Mouse (Mus musculus): Measurements from ENCODE around the gene Rdm1. TPM values are rescaled to one million over a fixed set of nuclear protein-coding genes. Genes with fewer than 3 reads are reported as not detected.
"Not testable (repeated sequence)": the region's sequence is repeated elsewhere in the genome, so short reads cannot be mapped to it uniquely, and the experiment has no call there.

Gene Rdm1
- 10 to 100 TPM; 15.4 to 18.4 TPM for total RNA-seq (2021)
- long read RNA-seq, experiment 1, transcript Rdm1-201 (7 exons, 1,124 nt): major isoform, 26 of 29 reads
- long read RNA-seq, experiment 1, partial matches to known transcripts: 0 of 29 reads
- long read RNA-seq, experiment 1, other reads (novel, unspliced or antisense): 3 of 29 reads
- long read RNA-seq, experiment 2, transcript Rdm1-201 (7 exons, 1,124 nt): major isoform, 23 of 26 reads
- long read RNA-seq, experiment 2, partial matches to known transcripts: 0 of 26 reads
- long read RNA-seq, experiment 2, other reads (novel, unspliced or antisense): 3 of 26 reads

DNA sequence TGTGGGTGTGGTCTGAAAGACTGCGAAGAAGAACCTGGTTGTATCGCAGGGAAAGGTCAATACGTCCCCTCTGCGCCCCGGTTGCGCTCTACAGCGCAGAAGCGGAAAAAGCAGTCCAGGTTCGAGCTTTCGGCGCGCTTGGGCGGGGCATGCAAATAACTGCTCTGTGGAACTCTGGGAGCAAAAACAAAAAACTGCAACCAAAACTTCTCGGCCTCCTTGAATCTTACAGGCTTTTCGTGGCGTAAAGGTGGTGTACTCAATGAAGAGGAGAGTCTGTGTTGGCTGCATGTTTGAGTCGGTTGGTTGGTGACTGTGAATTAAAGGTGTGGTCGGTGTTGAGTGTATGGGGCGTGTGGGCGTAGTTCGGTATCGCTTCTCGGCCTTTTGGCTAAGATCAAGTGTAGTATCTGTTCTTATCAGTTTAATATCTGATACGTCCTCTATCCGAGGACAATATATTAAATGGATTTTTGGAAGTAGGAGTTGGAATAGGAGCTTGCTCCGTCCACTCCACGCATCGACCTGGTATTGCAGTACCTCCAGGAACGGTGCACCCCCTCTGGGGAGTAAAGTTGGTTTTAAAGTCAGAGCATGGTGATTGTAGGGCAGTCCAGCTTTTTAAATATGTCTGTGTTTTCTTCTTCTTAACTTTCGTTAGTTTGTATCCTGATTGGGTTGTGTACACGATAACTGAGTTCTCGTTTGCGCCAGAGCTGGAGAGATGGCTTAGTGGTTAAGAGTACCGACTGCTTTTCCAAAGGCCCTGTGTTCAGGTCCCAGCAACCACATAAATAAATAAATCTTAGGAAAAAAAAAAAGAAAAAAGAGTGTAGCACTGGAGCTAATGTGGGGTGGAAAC, at the start of gene Rdm1:
Gene Rdm1, plus strand, starts transcription at position 201 of the 862 bp plus-strand sequence.
- DNase-seq (ENCODE audit: low spot score in 2 of 2): peak; percentile 42 to 79

DNA sequence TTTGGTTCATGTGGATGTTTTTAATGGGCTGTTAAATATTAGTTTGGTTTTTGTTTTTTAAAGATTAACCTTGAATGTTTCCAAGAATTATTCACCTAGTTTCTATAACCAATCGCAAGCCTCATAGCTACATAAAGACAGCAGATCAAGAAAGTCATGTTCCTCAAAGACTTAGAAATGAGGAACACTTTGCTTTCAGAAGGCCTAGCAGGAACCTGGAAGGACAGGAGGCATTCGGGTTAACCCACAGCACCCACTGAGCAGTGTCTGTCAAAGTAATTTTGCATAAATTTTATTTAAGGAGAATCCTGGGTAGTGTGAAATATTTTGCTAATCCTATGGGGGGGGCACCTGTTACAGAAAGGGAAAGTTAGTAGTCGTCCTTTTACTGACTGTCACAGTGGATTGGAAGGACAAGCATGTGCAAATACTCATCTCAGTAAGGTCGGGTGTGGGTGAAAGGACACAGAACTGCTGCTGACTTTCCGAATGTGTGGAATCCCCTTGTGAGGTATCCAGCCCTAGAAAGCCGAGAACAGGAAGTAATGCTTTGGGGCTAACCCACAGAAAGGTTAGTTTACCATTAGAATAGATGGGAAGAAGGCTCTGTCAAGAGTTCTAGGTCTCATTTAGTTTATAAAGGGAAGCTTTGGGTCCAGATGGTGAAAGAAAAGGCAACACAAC, 45.8 kb upstream of the Rdm1 start:
- no peak for DNase-seq (ENCODE audit: low spot score in 2 of 2)

DNA sequence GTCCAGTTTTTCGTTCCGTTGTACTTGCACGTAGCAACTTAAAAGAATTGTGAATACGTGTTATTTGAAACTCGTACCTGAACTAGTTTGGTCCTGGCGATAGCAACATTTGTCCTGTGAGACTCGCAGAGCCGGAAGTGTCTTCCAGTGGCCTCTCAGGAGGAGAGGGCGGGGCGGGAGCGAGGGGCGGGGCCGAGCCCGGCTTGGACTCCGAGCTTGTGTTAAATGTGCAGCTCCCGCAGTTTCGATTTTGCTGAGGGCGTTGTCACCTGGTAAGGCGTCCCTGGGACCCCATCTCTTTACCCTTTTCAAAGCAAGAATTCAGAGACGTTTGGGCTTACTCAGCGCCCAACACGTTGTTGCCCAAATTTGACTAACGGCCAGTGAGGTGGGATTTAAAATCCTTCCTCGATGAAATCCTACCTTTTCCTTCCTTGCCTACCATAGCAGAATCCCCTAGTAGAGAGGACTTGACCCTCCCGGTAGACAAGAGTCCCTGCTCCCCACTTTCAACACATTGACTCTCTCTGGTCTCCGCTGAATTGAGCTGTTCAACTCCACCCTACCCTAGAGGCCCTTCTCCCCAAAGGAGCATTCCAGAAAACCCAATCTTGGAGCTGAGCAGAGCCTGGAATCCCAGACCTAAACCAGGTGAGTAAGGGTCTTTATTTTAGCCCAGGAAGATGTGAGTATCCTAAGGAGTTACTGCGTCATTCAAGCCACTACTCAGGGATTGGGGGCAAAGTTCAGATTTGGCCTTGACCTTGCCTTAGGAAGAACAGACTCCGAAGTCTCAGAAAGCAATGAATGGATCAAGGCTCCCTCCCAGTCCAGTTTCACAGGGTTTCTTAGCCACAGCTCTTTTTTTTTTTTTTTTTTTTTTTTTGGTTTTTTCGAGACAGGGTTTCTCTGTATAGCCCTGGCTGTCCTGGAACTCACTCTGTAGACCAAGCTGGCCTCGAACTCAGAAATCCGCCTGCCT, 44.6 kb upstream of the Rdm1 start, which contains the start of gene Tmem106a:
Gene Tmem106a, plus strand, starts transcription at position 189 of the 982 bp plus-strand sequence.
- DNase-seq (ENCODE audit: low spot score in 2 of 2): peak; percentile 47 to 74

DNA sequence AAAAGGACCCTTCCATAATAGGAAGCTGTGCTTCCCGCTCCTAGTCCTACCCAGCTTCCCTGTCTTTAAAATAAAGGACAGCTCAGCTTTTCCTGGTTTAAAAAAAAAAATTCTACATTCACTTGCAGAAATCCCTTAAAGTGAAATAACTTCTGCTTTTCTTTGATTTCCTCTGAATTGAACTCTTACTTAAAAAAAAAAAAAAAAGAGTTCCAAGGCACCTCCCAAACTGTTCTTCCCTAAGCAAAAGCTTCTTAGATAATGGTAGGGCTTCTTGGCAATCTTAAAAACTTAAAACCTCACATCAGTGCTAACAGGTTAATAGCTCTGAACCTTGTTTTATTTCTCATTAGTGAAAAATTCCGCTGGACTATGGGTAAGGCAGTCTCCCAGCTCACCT, 43.8 kb upstream of the Rdm1 start:
- DNase-seq (ENCODE audit: low spot score in 2 of 2): no peak

DNA sequence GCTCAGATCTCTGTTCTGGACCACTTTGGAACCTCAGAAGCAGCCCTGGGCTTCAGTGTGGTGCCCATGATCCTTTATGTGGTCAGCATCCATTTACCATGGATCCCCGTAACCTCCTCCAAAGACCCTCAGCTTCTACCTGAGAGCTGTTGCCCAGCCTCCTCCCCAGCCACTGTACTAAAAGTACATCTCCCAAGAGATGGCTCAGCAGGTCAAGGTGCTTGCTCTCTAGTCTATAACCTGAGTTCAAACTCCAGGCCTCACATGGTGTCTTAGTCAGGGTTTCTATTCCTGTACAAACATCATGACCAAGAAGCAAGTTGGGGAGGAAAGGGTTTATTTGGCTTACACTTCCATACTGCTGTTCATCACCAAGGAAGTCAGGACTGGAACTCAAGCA, 42.0 kb upstream of the Rdm1 start:
- not testable (repeated sequence) for DNase-seq (ENCODE audit: low spot score in 2 of 2)

DNA sequence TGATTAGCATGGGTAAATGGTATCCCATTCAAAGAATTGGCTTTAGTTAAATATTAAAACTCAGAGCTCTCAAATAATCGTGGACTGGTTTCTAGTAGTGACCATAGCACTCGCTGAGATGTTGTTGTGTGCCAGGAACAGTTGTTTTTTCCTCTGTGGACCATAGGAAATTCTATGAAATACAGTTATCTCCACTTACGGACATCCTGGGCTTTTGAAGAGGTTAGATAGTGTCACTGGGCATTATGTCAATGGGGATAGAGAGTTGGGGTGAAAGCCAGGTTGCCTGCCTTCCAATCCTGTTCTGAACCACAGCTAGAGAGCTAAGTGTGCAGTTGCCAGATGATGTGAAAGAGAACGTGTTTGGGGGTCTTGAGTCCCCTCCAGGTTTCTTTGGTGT, 41.2 kb upstream of the Rdm1 start:
- no peak for DNase-seq (ENCODE audit: low spot score in 2 of 2)

DNA sequence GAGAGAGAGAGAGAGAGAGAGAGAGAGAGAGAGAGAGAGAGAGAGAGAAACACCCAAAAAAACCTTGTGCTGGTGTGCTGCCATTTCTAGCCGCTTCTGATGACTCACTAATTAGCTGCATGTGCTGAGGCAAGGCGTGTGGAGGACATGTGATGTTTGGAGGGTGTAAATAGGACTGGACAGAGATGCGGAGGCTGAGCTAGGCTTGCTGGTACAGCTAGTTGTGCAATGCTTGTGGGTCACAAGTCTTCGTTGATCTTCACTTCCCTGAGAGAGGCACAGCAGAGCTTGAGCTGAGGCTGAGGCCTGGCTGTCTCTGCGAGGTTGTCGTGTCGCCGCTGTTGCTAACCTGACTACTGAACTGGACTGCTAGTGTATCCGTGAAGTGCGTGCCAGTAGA, 39.3 kb upstream of the Rdm1 start:
- no peak for DNase-seq (ENCODE audit: low spot score in 2 of 2)

DNA sequence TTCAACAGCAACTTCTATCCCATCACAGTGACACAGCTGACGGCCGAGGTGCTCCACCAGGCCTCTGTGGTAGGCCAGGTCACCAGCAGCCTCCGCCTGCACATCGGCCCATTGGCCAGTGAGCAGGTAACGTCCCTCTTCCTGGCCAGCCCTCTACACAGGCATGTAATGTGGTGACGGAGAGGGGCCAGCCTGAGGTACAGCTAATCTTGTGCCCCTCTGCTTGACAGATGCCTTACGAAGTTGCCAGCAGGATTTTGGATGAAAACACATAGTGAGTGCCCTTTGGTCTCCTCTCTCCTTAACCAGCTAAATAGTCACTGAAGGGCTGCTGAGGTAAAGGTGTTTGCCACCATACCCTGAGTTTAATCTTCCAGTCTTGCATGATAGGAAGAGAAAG, 38.1 kb upstream of the Rdm1 start:
- no peak for DNase-seq (ENCODE audit: low spot score in 2 of 2)

DNA sequence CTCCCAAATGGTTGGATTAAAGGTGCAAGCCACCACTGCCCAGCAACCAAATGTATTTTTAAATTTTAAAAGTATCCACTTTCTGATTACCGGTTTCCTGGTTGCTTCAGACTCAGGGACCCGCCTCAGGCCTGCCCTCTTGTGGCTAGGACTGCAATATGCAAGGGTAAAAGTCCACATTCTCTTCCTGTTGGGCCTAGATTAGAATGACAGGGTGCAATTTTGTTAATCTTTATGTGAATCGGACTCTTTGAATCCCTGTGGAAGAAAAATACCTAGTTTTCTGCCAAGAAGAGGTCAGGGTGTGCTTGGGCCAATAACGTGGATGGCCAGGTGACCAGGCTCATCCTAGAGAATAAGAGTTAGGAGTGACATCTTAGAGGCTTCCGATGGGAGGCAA, 37.6 kb upstream of the Rdm1 start:
- DNase-seq (ENCODE audit: low spot score in 2 of 2): peak in 1 of 2 experiments; percentile 53

DNA sequence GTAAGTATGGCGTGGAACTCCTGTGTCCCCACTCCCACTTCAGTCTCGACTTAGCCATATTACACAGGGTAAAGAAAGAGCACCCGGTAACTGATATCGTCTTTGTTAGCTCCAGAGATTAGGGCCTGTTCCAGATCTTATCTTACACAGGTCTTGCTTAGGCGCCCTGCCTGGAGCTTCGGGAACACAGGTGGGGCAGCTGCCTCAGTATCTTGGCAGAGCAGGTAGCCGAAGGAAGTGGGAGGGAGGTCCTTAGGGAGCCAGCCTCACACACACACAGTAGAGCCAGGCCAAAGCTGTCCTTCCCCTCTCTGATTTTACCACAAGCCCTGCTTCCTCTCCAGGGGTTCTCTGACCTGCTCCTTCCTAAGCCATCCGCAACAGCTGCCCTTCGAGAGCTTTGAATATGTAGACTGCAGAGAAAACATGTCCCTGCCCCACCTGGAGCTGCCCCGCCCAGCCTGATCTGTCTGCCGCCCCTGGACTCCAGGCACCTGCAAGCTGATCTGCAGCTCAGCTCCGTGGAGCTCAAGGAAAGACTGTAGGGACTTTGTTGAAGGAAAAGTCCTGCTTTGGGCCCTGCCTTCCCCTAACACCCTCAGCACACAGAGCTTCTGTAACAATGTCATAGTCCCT, 36.9 kb upstream of the Rdm1 start:
- no peak for DNase-seq (ENCODE audit: low spot score in 2 of 2)

DNA sequence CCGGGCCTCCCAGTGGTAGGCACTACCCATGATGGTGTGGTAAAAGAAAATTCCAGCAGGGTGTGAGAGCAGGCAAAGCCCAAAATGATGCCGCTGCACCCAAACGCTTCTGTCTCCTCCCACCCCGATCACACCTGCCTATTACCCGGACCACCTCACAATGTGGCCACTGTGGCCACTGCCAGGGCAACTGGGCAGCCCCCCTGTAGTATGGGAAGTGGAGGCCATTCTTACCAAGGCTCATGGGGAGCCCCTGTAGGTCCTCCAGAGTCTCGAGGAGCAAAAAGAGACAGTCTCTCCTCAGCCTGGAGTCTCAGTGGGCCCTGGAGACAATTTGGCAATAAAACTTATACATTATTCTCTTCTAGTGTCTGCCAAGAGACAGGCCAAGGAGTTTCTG, 27.8 kb upstream of the Rdm1 start, which contains the start of gene Gm11634:
Gene Gm11634, minus strand, starts transcription at position 101 of the 400 bp plus-strand sequence.
- DNase-seq (ENCODE audit: low spot score in 2 of 2): no peak

DNA sequence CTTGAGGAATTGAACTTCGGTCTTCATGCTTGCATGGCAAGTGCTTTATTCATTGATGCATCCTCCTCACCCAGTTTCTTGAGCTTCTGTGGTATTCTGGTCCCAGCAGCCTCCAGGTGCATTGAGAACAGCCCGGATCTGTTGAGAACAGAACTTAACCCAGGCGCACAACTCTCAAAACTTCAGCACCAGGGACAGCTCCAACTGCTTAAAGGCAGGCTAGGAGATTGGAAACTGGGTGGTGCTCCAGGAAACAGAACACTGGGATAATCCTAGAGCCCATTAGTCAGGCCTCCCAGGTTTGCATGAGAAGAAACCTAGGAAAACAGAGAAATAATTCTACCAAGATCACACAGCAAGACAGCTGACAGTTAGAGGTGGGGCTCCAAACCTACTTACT, 24.5 kb upstream of the Rdm1 start:
- DNase-seq (ENCODE audit: low spot score in 2 of 2): peak; percentile 32 to 73

DNA sequence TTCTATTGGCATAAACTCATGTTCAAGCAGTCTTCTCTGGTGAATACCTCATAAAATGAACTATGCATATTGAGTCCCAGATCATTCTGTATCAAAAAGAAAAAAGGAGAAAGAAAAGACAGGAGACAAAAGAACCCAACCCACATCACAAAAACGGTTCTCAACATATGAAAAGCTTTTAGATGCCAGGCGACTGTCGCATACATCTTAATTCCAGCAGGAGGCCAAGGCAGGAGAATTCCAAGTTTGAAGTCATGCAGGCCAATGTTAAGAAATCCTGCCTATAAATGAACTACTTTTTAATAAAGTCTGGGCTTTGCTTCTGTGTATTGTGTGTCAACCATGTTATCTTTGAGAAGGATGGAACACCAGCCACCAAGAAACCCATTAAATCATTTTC, 22.9 kb upstream of the Rdm1 start:
- DNase-seq (ENCODE audit: low spot score in 2 of 2): no peak

DNA sequence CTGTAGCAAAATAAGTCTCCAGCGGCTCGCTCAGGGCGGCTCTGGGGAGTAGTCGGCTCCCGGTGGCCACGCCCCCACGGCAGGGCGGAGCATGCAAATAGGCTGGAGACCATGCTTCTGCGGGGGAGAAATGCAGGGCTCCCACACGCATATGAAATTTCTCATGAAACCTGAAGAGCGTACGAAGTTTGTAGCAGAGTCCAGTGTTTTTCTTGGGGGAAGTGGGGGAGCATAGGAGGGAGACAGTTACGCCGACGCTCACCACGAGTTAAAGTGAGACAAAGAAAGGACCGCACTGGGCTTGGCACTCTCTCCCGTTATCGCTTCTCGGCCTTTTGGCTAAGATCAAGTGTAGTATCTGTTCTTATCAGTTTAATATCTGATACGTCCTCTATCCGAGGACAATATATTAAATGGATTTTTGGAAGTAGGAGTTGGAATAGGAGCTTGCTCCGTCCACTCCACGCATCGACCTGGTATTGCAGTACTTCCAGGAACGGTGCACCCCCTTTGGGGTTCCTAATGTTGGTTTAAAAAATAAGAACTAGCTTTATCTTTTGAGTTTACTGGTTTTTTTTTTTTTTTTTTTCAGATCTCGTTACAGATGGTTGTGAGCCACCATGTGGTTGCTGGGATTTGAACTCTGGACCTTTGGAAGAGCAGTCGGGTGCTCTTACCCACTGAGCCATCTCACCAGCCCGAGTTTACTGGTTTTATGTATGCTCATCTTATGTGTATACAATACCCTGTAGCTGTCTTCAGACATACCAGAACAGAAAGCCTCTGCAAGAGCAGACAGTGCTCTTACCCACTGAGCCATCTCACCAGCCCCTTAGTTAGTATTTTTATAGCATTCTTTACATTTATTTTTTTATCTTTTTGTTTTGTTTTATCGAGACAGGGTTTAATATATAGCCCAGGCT, 22.2 kb upstream of the Rdm1 start:
- peak; percentile 30 to 60 for DNase-seq (ENCODE audit: low spot score in 2 of 2)

DNA sequence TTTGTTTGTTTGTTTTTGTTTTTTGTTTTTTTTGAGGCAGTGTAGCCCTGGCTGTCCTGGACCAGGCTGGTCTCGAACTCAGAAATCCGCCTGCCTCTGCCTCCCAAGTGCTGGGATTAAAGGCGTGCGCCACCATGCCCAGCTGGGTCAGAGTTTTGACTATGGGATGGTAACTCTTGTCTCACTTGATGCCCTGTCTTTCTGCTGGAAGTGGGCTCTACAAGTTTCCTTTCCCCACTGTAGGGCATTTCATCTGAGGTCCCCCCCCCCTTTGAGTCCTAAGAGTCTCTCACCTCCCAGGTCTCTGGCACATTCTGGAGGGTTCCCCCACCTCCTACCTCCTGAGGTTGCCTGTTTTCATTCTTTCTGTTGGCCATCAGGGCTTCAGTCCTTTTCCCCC, 19.9 kb upstream of the Rdm1 start:
- DNase-seq (ENCODE audit: low spot score in 2 of 2): not testable (repeated sequence)

DNA sequence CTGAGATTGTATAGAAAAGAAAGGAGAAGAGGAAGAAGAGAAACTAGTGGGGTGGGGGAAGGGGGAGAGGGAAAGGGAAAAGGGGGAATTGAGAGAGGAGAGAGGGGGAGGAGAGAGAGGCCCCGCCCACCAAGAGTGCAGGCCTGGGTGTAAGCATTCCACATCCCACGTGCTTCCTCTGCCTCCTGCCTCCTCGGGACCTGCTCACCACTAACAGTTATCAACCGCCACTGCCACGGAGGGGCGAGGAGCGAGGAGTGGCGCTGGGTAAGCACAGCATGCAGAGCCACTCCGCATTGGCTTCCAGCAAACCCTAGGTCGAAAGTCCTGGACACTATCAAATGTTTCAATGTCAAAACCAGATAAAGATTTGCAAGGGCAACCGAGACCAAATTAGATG, 16.6 kb upstream of the Rdm1 start:
- no peak for DNase-seq (ENCODE audit: low spot score in 2 of 2)

DNA sequence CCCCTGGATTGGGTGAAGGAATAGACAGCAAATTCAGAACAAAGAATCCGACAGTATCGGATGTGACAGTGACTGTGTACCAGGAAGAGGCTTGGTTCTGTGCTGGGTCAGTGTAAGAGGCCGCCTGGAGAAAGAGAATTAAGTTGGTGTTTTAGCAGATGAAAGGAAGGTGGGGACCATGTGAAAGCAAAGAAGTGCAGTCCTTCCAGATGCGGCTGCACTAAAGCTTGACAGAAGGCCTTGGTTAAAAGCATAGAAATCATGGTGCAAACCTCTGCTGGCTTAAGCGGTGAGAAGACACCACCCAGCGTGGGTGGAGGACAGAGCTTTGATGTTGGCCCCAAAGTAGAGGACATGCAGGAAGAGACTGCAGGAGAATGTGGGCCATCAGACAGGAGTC, 13.4 kb upstream of the Rdm1 start:
- no peak for DNase-seq (ENCODE audit: low spot score in 2 of 2)

DNA sequence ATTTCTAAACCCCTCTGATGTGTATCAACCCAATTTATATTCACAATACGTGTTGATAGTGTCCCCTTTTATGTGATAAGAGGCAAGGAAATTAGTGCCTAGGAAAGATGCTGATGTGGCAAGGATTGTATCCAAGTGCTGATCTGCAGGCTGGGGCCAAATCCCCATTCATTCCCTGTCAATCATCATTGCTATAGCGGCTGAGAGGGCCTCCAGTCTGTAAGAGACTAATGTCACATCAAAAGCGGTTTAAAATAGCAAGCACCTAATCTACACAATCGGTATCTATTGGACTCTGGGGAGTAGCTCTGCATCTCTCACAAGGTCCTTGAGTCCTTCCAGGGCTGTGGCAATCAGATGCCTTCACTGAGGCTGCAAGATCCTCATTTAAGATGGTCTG, 12.9 kb upstream of the Rdm1 start:
- no peak for DNase-seq (ENCODE audit: low spot score in 2 of 2)

DNA sequence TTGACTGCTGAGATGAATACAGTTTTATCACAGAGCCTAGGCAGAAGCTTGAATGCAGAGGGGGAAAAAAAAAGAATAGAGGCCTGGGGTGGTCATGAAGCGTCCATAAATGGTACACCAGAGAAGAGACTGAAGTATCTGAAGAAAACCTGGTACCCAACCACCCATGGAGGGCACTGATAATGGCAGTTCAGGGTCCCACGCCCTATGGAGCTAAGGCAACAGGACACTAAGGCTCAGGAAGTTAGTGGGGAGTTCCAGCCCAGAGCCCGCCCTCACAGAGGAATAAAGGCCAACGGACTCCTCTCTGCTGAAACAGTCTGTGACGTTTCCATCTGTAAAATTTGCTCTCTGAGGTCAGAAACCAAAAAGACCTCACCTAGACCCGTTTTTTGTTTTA, 11.6 kb upstream of the Rdm1 start:
- DNase-seq (ENCODE audit: low spot score in 2 of 2): no peak
